Mouse (Mus musculus) hindbrain, postnatal 0 days (tissue): ENCODE data around the gene Ddc. TPM values are rescaled to one million over a fixed set of nuclear protein-coding genes. Genes with fewer than 3 reads are reported as not detected.
A peak's percentile ranks its signal among the peaks of the same experiment; 100 is the strongest.

ENCODE experiments used
- ATAC-seq: fragments of 200-750 bp; cut with Nextera tagmentation; 2 replicates; pipeline ENCODE4 v1.8.0; 2017; ENCODE audit warnings: mild to moderate bottlenecking, moderate TSS enrichment, moderate library complexity
- DNase-seq: peaks from one replicate; pipeline ENCODE4 v3.0.0-alpha.2; 2015; ENCODE audit warnings: low spot score
- H3K27ac ChIP-seq: fragments of 300-500 bp; sonication (generic); 2 replicates; pipeline ENCODE4 v1.5.1; 2014; ENCODE audit warnings: mild to moderate bottlenecking
- H3K27me3 ChIP-seq: fragments of 300-500 bp; sonication (generic); 2 replicates; pipeline ENCODE4 v1.6.1; 2014; ENCODE audit warnings: low read length, mixed read lengths; ENCODE audit not compliant: insufficient read depth
- H3K36me3 ChIP-seq: fragments of 300-500 bp; sonication (generic); 2 replicates; pipeline ENCODE4 v1.6.1; 2014; ENCODE audit warnings: low read length, mixed read lengths; ENCODE audit not compliant: insufficient read depth
- H3K4me1 ChIP-seq: fragments of 300-500 bp; sonication (generic); 2 replicates; pipeline ENCODE4 v1.6.1; 2014; ENCODE audit warnings: antibody characterized with exemption, low read length, mixed read lengths; ENCODE audit not compliant: insufficient read depth
- H3K4me2 ChIP-seq: fragments of 300-500 bp; sonication (generic); 2 replicates; pipeline ENCODE4 v1.6.1; 2014; ENCODE audit warnings: low read depth, mild to moderate bottlenecking, low read length, moderate library complexity, mixed read lengths
- H3K4me3 ChIP-seq: fragments of 300-500 bp; sonication (generic); 2 replicates; pipeline ENCODE4 v1.5.1; 2014; ENCODE audit warnings: low read length
- H3K9ac ChIP-seq: fragments of 300-500 bp; sonication (generic); replicated peaks from 2 replicates; pipeline ENCODE4 v1.6.1; 2014; ENCODE audit warnings: mild to moderate bottlenecking, low read length, moderate library complexity, mixed read lengths
- H3K9me3 ChIP-seq: fragments of 300-500 bp; sonication (generic); 2 replicates; pipeline ENCODE4 v1.6.1; 2016; ENCODE audit warnings: low read length, mixed read lengths
- CTCF ChIP-seq: IDR thresholded peaks from 2 replicates; pipeline ENCODE4 v1.5.1; 2016; ENCODE audit warnings: antibody characterized with exemption, control low read depth, low read depth
- WGBS: fragments of 180-500 bp; shearing (Covaris S2); extraction: QIAGEN DNeasy Blood & Tissue Kit; methylation state at CpG from one replicate; pipeline ENCODE4 v1.1.7; 2014; 5-methylcytosine and 5-hydroxymethylcytosine counted together
- polyA plus RNA-seq: library from polyadenylated mRNA; unstranded; fragments of >200 nt; fragmentation: Nextera tagmentation; extraction: Ambion mirVana; gene quantifications from 2 replicates; pipeline ENCODE4 v1.2.1, GENCODE M21; 2015
- total RNA-seq: library from RNA; depleted of rRNA; stranded (reverse); fragments of >200 nt; gene quantifications from 2 replicates; pipeline ENCODE4 v1.2.3, GENCODE M21; 2014

Ddc gene
- total and polyA plus RNA-seq, 2 experiments from 2014 or later = 13.7 to 15.4 TPM

DNA sequence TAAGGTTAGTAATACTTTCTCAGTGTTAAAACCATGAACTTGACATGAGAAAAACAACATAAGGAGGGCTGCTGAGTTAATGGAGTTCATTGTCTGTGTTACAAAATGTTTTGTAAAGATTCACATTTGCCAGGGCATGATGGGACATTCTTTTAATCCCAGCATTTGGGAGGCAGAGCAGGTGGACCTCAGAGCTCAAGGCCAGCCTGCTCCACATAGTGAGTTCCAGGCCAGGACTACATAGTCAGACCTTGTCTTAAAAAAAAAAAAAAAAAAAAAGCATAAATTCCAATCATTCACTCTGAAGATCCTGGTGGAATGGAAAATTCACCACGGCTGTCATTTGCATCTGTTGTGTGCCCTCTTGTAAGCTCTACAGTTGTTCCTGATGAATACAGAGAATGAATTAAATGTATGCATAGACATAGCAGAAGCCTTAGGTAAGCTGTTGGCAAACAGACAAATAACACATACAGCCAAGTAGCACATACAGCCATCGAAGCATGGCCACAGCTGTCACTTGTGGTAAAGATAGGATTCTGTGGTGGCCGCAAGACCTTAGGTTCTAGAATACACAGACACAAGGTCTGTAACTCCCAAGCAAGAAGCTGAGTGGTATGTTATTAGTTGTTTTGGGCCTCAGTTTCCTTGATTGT is 25.7 kb downstream of the Ddc start:
- no peaks in the 10 kb centered on the region for H3K27me3 ChIP-seq
- ATAC-seq (no peak), DNase-seq (no peak)
- no peak overlapping the region for H3K9ac ChIP-seq
- TF ChIP-seq CTCF = no peak
- H3K4me1 ChIP-seq = peaks cover 13% of the 10 kb centered on the region
- H3K27ac ChIP-seq = no peak overlapping the region
- 56% methylated on average over 3 of the region's 3 CpGs for WGBS
- no peaks in the 10 kb centered on the region for H3K9me3 ChIP-seq
- H3K36me3 ChIP-seq = no peaks in the 10 kb centered on the region
- H3K4me3 ChIP-seq = no peak overlapping the region
- H3K4me2 ChIP-seq = no peak overlapping the region

DNA sequence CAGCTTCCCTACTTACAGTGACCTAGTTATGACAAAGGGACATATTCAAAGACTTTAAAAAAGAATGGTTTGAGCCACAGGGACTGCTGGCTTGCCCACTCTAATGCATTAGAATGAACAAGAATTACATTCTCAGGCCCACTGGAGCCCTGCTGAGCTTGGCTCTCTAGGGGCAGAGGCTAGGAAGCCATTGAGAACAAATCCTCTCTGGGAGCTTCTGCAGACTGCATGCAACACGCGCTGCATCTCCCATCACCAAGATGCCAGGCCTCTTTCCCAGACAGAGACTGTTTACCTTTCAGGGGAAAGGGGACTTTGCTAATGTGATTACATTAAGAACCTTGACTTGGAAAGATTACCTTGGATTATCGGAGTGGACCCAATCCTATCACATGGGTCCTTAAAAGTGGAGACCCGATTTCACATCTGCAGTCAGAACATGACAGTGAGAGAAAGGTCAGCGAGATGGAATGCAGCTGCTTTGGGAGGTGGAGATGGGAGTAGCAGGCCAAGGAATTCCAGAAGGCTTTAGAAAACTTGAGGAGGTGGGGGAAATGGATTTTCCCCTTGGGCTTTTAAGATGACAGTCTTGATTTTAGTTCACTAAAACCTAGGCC is 26.6 kb downstream of the Ddc start:
- H3K4me3 ChIP-seq = no peak overlapping the region
- no peak for TF ChIP-seq CTCF
- ATAC-seq (no peak), DNase-seq (no peak)
- 54% methylated on average over 5 of the region's 5 CpGs for WGBS
- no peaks in the 10 kb centered on the region for H3K9me3 ChIP-seq
- peaks cover 13% of the 10 kb centered on the region for H3K4me1 ChIP-seq
- H3K27ac ChIP-seq = no peak overlapping the region
- H3K4me2 ChIP-seq = no peak overlapping the region
- H3K36me3 ChIP-seq = no peaks in the 10 kb centered on the region
- no peaks in the 10 kb centered on the region for H3K27me3 ChIP-seq
- H3K9ac ChIP-seq = no peak overlapping the region

- WGBS = 3% methylated on average over 14 of the region's 14 CpGs
- Histone ChIP-seq H3K4me3 (peak overlapping the region; percentile 20), H3K27me3 (no peaks in the 10 kb centered on the region), H3K36me3 (no peaks in the 10 kb centered on the region), H3K4me2 (peak overlapping the region; percentile 52), H3K9me3 (no peaks in the 10 kb centered on the region), H3K4me1 (peaks cover 12% of the 10 kb centered on the region), H3K9ac (0 out of 2 replicates have a peak overlapping the region, but pooled peaks have one; percentile 28), H3K27ac (peak overlapping the region; percentile 41)
- ATAC-seq (peak; percentile 84), DNase-seq (peak; percentile 66)
- TF ChIP-seq CTCF = no peak
Measured at GRCm38 (mm10) chr11:11867971-11868481, 29.9 kb downstream of the Ddc start.

GRCm38 (mm10) chr11:11866696-11867095 is 31.2 kb downstream of the Ddc start:
- peaks cover 8% of the 10 kb centered on the region for H3K4me1 ChIP-seq
- WGBS = 85% methylated on average over 5 of the region's 5 CpGs
- H3K4me3 ChIP-seq = no peak overlapping the region
- no peak for DNase-seq
- no peaks in the 10 kb centered on the region for H3K27me3 ChIP-seq
- ATAC-seq = no peak
- no peak for TF ChIP-seq CTCF
- no peaks in the 10 kb centered on the region for H3K36me3 ChIP-seq
- no peak overlapping the region for H3K27ac ChIP-seq
- H3K9me3 ChIP-seq = no peaks in the 10 kb centered on the region
- H3K4me2 ChIP-seq = no peak overlapping the region
- no peak overlapping the region for H3K9ac ChIP-seq

GRCm38 (mm10) chr11:11865128-11865527 is 32.8 kb downstream of the Ddc start:
- H3K9me3 ChIP-seq = no peaks in the 10 kb centered on the region
- ATAC-seq = no peak
- H3K4me3 ChIP-seq = no peak overlapping the region
- 63% methylated on average over 2 of the region's 2 CpGs for WGBS
- H3K36me3 ChIP-seq = no peaks in the 10 kb centered on the region
- peaks cover 11% of the 10 kb centered on the region for H3K4me1 ChIP-seq
- no peak for DNase-seq
- no peak for TF ChIP-seq CTCF
- no peak overlapping the region for H3K4me2 ChIP-seq
- no peaks in the 10 kb centered on the region for H3K27me3 ChIP-seq
- H3K9ac ChIP-seq = no peak overlapping the region
- H3K27ac ChIP-seq = no peak overlapping the region

GRCm38 (mm10) chr11:11864446-11865101 is 33.4 kb downstream of the Ddc start:
- DNase-seq (no peak), ATAC-seq (no peak)
- TF ChIP-seq CTCF = no peak
- H3K9ac ChIP-seq = no peak overlapping the region
- H3K27me3 ChIP-seq = no peaks in the 10 kb centered on the region
- no peak overlapping the region for H3K4me2 ChIP-seq
- no peak overlapping the region for H3K27ac ChIP-seq
- H3K4me1 ChIP-seq = peaks cover 11% of the 10 kb centered on the region
- WGBS = 70% methylated on average over 8 of the region's 8 CpGs
- H3K9me3 ChIP-seq = no peaks in the 10 kb centered on the region
- no peaks in the 10 kb centered on the region for H3K36me3 ChIP-seq
- no peak overlapping the region for H3K4me3 ChIP-seq
